Mouse (Mus musculus) hindbrain, embryonic 12.5 days (tissue): Measurements from ENCODE around the gene Nr2f6. TPM values are rescaled to one million over a fixed set of nuclear protein-coding genes. Genes with fewer than 3 reads are reported as not detected.
A peak's percentile ranks its signal among the peaks of the same experiment; 100 is the strongest.

Experiments
- ATAC-seq: fragments of 200-750 bp; cut with Nextera tagmentation; 2 replicates; pipeline ENCODE4 v1.8.0; 2017; ENCODE audit warnings: moderate TSS enrichment; ENCODE audit not compliant: low FRiP score
- H3K27ac ChIP-seq: fragments of 300-500 bp; sonication (generic); 2 replicates; pipeline ENCODE4 v1.5.1; 2016; ENCODE audit warnings: mild to moderate bottlenecking
- H3K27me3 ChIP-seq: fragments of 300-500 bp; sonication (generic); 2 replicates; pipeline ENCODE4 v1.6.1; 2016; ENCODE audit warnings: mild to moderate bottlenecking
- H3K36me3 ChIP-seq: fragments of 300-500 bp; sonication (generic); 2 replicates; pipeline ENCODE4 v1.6.1; 2016; ENCODE audit warnings: mild to moderate bottlenecking
- H3K4me1 ChIP-seq: fragments of 300-500 bp; sonication (generic); 2 replicates; pipeline ENCODE4 v1.6.1; 2016
- H3K4me2 ChIP-seq: fragments of 300-500 bp; sonication (generic); replicated peaks from 2 replicates; pipeline ENCODE4 v1.6.1; 2016; ENCODE audit warnings: mild to moderate bottlenecking
- H3K4me3 ChIP-seq: fragments of 300-500 bp; sonication (generic); 2 replicates; pipeline ENCODE4 v1.5.1; 2016; ENCODE audit warnings: mild to moderate bottlenecking
- H3K9ac ChIP-seq: fragments of 300-500 bp; sonication (generic); 2 replicates; pipeline ENCODE4 v1.6.1; 2016; ENCODE audit warnings: mild to moderate bottlenecking, moderate library complexity
- H3K9me3 ChIP-seq: fragments of 300-500 bp; sonication (generic); replicated peaks from 2 replicates; pipeline ENCODE4 v1.6.1; 2016; ENCODE audit warnings: mild to moderate bottlenecking
- WGBS: fragments of 180-500 bp; shearing (Covaris S2); methylation state at CpG from one replicate; pipeline ENCODE4 v1.1.7; 2016; 5-methylcytosine and 5-hydroxymethylcytosine counted together
- polyA plus RNA-seq: library from polyadenylated mRNA; unstranded; fragments of >200 nt; fragmentation: Nextera tagmentation; extraction: Ambion mirVana; gene quantifications from 2 replicates; pipeline ENCODE4 v1.2.1, GENCODE M21; 2016

Gene Nr2f6
- polyA plus RNA-seq, 1 experiment from 2014 or later: 65.2 TPM

DNA sequence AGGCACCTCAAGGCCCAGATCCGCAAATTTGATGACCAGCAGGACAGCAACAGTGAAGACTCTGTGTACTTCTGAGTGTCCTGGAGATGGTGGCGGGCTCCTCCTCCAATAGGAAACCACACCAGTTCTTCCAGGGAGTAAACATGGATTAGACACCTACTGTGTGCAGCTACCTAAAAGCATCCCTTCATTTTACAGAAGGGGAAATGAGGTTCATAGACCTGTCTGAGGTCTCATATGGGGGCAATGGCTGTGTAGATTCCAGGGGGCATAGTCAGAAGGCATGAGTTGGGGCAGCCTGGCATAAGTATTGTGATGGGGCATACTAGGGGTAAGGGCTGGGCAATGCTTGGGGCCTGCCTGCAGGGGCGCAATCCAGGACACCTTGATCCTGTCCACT lies 8.8 kb downstream of the Nr2f6 start:
- Histone ChIP-seq H3K4me2 (no peak overlapping the region), H3K27me3 (no peaks in the 10 kb centered on the region), H3K9me3 (no peaks in the 10 kb centered on the region), H3K4me1 (peaks cover 38% of the 10 kb centered on the region), H3K27ac (no peak overlapping the region), H3K4me3 (no peak overlapping the region), H3K36me3 (peaks cover 39% of the 10 kb centered on the region), H3K9ac (no peak overlapping the region)
- WGBS: 95% methylated on average over 3 of the region's 3 CpGs
- no peak for ATAC-seq

DNA sequence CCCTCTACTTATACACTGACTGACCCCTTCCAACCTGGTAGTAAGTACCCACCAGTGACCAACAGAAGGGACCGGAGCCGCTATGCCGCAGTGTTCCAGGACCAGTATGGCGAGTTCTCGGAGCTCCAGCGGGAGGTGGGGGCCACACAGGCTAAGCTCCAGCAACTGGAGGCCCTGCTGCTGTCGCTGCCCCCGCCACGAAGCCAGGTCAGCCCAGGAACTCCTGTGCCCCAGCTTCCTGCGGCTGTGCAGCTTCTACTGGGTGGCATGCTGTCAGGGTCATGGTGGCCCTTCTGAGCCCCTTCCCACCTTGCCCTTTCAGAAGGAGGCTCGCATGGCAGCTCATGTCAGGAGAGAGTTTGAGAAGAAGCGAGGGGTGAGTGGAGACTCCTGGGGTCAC lies 9.3 kb downstream of the Nr2f6 start:
- Histone ChIP-seq H3K4me2 (no peak overlapping the region), H3K4me3 (no peak overlapping the region), H3K9me3 (no peaks in the 10 kb centered on the region), H3K27me3 (no peaks in the 10 kb centered on the region), H3K36me3 (peaks cover 33% of the 10 kb centered on the region), H3K4me1 (peaks cover 44% of the 10 kb centered on the region), H3K9ac (no peak overlapping the region), H3K27ac (no peak overlapping the region)
- 78% methylated on average over 12 of the region's 12 CpGs for WGBS
- ATAC-seq: no peak

DNA sequence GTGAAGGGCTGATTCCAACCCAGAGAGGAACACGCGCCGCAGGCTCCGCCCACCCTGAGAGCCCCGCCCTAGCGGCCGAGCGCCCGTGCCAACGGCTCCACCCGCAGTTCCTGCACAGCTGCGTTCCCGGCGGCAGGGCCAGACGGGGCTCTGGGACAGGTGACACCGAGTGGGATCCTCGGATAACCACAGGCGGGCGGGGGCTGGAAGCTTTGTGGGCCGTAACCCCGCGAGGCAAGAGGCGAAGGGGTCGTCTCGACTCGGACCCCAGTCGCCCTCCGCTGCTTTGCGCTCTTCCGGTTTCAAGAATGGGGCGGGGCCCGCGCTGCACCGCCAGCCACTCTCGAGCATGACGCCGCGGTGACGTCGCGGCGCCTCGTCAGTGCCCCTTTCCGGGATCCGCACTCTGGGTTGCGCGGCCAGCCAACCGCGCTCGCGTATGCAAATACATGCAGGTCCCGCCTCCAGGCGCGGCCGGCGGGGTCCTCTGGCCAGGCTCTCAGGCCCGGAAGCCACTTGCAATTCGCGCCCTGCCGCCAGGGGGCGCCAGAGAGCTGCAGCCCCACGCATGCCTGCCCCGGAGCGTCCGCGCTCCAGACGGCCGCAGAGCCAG lies 10.4 kb downstream of the Nr2f6 start, which contains the start of gene Ocel1:
TSS of gene Ocel1 (plus strand) at position 63 of the 613 bp plus-strand sequence.
- no peaks in the 10 kb centered on the region for H3K9me3 ChIP-seq
- H3K4me3 ChIP-seq: peak within 1 kb of the TSS; percentile 76
- H3K27me3 ChIP-seq: no peaks in the 10 kb centered on the region
- peak within 1 kb of the TSS; percentile 88 for H3K27ac ChIP-seq
- H3K4me1 ChIP-seq: peaks cover 36% of the 10 kb centered on the region
- ATAC-seq: peak; percentile 81
- H3K36me3 ChIP-seq: peaks cover 33% of the 10 kb centered on the region
- under 1% methylated on average over 68 of the region's 68 CpGs for WGBS
- peak within 1 kb of the TSS; percentile 62 for H3K9ac ChIP-seq
- peak within 1 kb of the TSS; percentile 48 for H3K4me2 ChIP-seq

DNA sequence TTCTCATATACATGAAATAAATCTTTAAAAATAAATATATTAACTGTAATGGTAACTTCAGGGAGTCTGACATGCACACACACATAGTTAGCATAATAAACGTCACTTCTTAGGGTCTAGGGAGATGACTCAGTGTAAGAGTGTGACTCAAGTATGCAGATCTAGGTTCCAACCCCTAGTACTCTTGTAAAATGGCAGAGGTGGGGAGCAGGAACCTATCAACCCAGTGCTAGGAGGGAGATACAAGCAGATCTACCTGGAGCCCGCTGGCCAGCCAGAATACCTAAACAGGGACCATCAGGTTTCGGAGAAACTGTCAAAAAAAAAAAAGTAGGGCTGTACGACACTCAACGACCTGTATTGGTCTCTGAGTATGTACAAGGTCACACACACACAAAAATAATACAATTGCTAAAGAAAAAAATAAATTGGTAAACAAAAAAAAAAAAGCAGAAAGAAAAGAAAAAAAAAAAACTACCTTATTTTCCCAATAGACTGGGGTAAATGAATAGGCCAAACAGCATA lies 11.0 kb downstream of the Nr2f6 start:
- peak overlapping the region; percentile 48 for H3K4me2 ChIP-seq
- peak overlapping the region; percentile 76 for H3K4me3 ChIP-seq
- WGBS: 29% methylated on average over 5 of the region's 5 CpGs
- peak overlapping the region; percentile 88 for H3K27ac ChIP-seq
- H3K36me3 ChIP-seq: peaks cover 33% of the 10 kb centered on the region
- peaks cover 30% of the 10 kb centered on the region for H3K4me1 ChIP-seq
- H3K9me3 ChIP-seq: no peaks in the 10 kb centered on the region
- peak overlapping the region; percentile 62; the same call in 1 of the 2 replicates for H3K9ac ChIP-seq
- ATAC-seq: no peak
- H3K27me3 ChIP-seq: no peaks in the 10 kb centered on the region

DNA sequence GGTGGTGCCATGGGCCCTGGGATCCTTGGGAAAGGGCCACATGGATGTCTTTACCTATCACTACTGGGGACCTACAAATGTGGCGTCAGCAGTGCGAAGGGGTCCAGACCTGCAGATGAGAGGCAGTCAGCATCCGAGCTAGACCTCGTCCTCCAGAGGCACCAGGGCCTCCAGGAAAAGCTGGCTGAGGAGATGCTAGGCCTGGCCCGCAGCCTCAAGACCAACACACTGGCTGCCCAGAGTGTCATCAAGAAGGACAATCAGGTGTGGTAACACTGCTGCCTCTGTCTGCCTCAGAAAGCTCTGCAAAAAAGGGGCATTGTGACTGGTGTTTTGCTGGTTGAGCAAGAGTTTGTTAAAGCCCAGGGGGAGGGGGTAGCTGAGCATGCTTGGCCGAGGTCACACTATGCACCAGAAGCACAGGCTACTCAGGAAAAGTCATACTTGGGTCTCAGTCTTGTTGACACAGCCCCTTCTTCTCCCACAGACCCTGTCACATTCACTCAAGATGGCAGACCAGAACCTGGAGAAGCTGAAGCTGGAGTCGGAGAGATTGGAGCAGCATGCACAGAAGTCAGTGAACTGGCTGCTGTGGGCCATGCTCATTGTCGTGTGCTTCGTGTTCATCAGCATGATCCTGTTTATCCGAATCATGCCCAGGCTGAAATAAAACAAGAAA lies 12.6 kb downstream of the Nr2f6 start:
- WGBS: 92% methylated on average over 10 of the region's 10 CpGs
- no peak overlapping the region for H3K4me3 ChIP-seq
- no peak overlapping the region for H3K4me2 ChIP-seq
- H3K27ac ChIP-seq: no peak overlapping the region
- no peak overlapping the region for H3K9ac ChIP-seq
- H3K9me3 ChIP-seq: no peaks in the 10 kb centered on the region
- peaks cover 26% of the 10 kb centered on the region for H3K36me3 ChIP-seq
- ATAC-seq: no peak
- no peaks in the 10 kb centered on the region for H3K27me3 ChIP-seq
- peaks cover 18% of the 10 kb centered on the region for H3K4me1 ChIP-seq

DNA sequence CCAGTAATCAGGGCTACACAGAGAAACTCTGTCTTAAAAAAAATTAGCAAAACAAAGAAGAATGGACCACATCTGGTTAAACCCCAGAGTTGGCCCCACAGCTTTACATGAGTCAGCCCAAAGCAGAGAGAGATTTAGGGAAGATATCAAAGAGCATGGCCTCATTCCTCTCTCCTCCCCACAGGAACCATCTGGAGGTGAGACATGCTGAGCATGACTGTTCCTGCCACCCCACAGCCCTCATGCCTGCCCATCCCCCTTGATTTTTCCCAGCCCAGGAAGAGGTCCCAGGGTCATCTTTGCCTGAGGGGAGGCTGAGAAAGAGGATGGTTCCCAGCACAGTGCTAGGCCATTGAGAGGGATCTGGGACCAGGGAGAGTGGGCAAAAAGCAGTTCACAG lies 13.4 kb downstream of the Nr2f6 start:
- H3K27ac ChIP-seq: no peak overlapping the region
- H3K9ac ChIP-seq: 0 out of 2 replicates have a peak overlapping the region, but pooled peaks have one; percentile 8
- no peaks in the 10 kb centered on the region for H3K27me3 ChIP-seq
- 0 out of 2 replicates have a peak overlapping the region, but pooled peaks have one; percentile 68 for H3K4me3 ChIP-seq
- peaks cover 18% of the 10 kb centered on the region for H3K4me1 ChIP-seq
- H3K4me2 ChIP-seq: peak overlapping the region; percentile 83
- H3K9me3 ChIP-seq: no peaks in the 10 kb centered on the region
- H3K36me3 ChIP-seq: peaks cover 20% of the 10 kb centered on the region
- no peak for ATAC-seq

DNA sequence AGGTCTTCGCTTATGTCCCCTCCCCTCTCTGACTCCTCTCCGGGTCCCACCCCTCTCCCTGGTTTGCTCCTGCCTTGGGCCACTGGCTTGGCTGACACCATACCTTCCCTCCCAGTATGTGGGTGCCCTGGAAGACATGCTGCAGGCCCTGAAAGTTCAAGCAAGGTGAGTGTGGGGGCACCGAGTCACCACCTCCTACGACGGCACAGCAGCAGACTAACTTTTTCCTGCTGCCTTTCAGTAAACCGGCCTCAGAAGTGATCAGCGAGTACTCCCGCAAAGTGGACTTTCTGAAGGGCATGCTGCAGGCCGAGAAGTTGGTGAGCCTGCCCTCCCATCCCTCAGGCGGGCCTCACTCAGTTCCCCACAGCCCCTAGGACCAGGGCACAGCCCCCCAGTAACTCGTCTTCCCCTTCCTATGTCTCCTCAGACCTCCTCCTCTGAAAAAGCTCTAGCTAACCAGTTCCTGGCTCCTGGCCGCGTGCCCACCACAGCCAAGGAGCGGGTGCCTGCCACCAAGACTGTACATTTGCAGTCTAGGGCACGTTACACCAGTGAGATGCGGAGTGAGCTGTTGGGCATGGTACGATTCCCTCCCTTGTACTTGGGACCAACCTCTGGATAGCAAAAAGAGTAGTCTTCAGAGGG lies 14.1 kb downstream of the Nr2f6 start:
- Histone ChIP-seq H3K4me3 (peak overlapping the region; percentile 68), H3K9ac (peak overlapping the region; percentile 68), H3K4me1 (peaks cover 18% of the 10 kb centered on the region), H3K9me3 (no peaks in the 10 kb centered on the region), H3K4me2 (peak overlapping the region; percentile 83), H3K27me3 (no peaks in the 10 kb centered on the region), H3K36me3 (peaks cover 15% of the 10 kb centered on the region), H3K27ac (peak overlapping the region; percentile 94)
- no peak for ATAC-seq
- WGBS: 51% methylated on average over 17 of the region's 17 CpGs

DNA sequence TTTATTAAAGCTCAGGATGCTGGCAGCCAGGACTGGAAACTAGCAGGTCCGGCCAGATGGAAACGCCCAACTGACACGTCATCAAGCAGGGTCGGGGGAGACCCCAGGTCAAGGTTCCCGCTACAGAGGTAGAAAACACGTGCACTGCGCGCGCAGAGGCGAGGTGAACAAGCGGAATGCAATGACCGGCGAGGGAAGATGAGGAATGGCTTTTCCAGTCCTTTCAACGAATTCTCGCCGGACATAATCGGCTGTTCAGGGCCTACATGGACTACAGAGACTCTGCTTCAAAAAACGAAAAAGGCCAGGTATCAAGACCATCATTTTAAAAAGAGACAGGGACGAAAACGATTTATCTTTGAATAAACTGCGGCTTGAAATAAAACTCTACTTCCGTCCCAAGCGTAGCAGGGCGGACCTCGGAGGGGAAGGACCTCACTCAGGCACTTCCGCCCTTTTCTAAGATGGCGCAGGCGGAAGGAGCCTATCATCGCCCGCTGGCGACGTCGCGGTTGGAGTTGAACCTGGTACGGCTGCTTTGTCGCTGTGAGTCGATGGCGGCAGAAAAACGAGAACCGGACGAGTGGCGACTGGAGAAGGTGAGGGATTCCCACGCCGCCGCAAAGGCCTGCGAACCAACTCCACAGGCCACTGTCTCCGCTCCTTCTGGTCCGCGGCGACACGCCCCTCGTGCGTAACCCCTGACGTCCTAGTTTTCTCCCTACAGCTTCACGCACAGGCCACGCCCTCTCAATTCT lies 14.8 kb downstream of the Nr2f6 start, which contains the start of gene Use1:
TSS of gene Use1 (plus strand) at position 78 of the 758 bp plus-strand sequence.
- peaks cover 18% of the 10 kb centered on the region for H3K4me1 ChIP-seq
- peak; percentile 80 for ATAC-seq
- H3K9ac ChIP-seq: peak within 1 kb of the TSS; percentile 68
- H3K4me3 ChIP-seq: peak within 1 kb of the TSS; percentile 68
- peak within 1 kb of the TSS; percentile 83 for H3K4me2 ChIP-seq
- peaks cover 15% of the 10 kb centered on the region for H3K36me3 ChIP-seq
- H3K27me3 ChIP-seq: no peaks in the 10 kb centered on the region
- H3K9me3 ChIP-seq: no peaks in the 10 kb centered on the region
- WGBS: under 1% methylated on average over 56 of the region's 56 CpGs
- H3K27ac ChIP-seq: peak within 1 kb of the TSS; percentile 94

DNA sequence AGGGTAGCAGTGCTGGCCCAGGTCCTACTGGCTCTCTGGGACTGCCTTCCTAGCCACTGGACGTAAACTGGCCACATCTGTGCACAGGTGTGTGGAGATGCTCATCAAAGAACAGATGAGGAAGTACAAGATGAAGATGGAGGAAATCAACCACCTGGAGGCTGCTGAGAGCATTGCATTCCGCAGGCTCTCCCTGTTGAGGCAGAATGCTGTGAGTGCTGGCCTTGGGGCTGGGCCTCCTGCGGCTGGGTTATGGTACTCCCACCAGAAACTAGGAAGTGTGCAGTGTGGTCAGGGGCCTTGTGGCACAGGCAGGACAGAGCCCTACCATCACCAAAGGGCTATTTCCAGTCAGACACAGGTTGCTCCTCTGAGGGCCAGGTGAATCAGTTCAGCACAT lies 23.7 kb downstream of the Nr2f6 start:
- no peak overlapping the region for H3K4me3 ChIP-seq
- H3K9me3 ChIP-seq: no peaks in the 10 kb centered on the region
- no peak for ATAC-seq
- 84% methylated on average over 3 of the region's 3 CpGs for WGBS
- no peak overlapping the region for H3K27ac ChIP-seq
- no peak overlapping the region for H3K9ac ChIP-seq
- H3K27me3 ChIP-seq: no peaks in the 10 kb centered on the region
- H3K36me3 ChIP-seq: peaks cover 78% of the 10 kb centered on the region
- H3K4me1 ChIP-seq: no peaks in the 10 kb centered on the region
- no peak overlapping the region for H3K4me2 ChIP-seq

DNA sequence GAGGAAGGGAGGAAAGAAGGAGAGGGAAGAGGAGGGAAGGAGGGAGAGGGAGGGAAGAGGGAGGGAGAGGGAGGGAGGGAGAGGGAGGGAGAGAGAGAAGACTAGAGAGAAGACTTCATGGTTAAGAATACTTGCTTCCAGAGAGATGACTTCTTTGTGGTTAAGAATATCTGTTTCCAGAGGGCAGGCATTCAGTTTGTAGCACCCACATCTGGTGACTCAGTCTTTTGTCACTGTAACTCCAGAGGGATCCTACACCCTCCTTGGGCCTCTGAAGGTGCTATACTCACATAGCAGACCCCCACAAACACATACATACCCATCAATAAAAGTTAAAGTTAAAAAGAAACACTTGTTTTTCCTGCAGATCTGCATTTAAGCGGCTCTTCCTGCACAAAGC lies 30.2 kb downstream of the Nr2f6 start:
- Histone ChIP-seq H3K4me1 (no peaks in the 10 kb centered on the region), H3K4me2 (no peak overlapping the region), H3K36me3 (peaks cover 100% of the 10 kb centered on the region), H3K27ac (no peak overlapping the region), H3K9ac (no peak overlapping the region), H3K27me3 (no peaks in the 10 kb centered on the region), H3K9me3 (no peaks in the 10 kb centered on the region), H3K4me3 (no peak overlapping the region)
- 95% methylated on average over 1 of the region's 1 CpGs for WGBS
- no peak for ATAC-seq

DNA sequence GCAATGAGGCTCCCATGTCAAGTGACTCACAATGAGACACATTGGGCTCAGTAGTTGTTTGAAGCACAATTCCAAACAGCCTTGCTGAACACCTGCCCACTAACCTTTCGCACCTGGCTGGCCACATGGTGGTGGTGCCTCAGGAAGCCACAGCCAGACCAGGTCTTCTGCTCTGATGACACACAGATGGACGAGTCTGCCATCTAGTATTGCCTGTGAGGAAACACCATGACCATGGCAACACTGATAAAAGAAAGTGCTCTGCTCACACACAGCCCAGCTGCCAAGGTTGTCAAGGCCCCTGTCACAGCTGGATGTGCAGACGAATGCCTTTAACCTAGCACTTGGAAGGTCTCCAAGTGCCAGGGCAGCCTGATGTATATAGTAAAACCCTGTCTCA lies 30.6 kb downstream of the Nr2f6 start:
- ATAC-seq: no peak
- no peak overlapping the region for H3K4me2 ChIP-seq
- H3K36me3 ChIP-seq: peaks cover 100% of the 10 kb centered on the region
- H3K9me3 ChIP-seq: no peaks in the 10 kb centered on the region
- no peaks in the 10 kb centered on the region for H3K27me3 ChIP-seq
- no peak overlapping the region for H3K9ac ChIP-seq
- no peaks in the 10 kb centered on the region for H3K4me1 ChIP-seq
- H3K4me3 ChIP-seq: no peak overlapping the region
- H3K27ac ChIP-seq: no peak overlapping the region
- WGBS: 77% methylated on average over 3 of the region's 3 CpGs

DNA sequence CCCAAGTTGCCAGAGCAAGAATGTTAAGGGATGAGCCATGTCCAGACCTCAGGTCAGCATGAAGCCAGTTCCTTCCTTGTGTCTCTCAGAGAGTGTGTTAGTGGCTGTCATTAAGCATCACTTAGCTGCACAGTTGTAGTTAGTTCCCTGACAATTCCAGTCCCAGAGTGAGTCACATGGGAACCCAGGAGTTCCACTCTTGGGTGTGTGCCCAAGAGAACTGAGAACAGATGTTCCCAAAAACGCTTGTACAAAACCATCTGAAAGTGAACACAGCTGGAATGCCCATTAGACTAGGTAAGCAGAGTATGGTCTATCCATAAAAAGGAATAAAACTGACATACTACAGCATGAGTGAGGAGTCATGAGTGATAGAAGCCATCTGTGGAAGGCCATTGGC lies 35.2 kb downstream of the Nr2f6 start:
- WGBS: 87% methylated on average over 1 of the region's 1 CpGs
- Histone ChIP-seq H3K27me3 (no peaks in the 10 kb centered on the region), H3K9me3 (no peaks in the 10 kb centered on the region), H3K4me3 (no peak overlapping the region), H3K27ac (no peak overlapping the region), H3K4me2 (no peak overlapping the region), H3K4me1 (no peaks in the 10 kb centered on the region), H3K36me3 (peaks cover 83% of the 10 kb centered on the region), H3K9ac (no peak overlapping the region)
- ATAC-seq: no peak
